Mouse (Mus musculus): ENCODE data around the gene Scn11a. TPM values are rescaled to one million over a fixed set of nuclear protein-coding genes. Genes with fewer than 3 reads are reported as not detected.

Gene Scn11a
- polyA plus RNA-seq, 1 experiment from 2014 or later, result not detected

DNA sequence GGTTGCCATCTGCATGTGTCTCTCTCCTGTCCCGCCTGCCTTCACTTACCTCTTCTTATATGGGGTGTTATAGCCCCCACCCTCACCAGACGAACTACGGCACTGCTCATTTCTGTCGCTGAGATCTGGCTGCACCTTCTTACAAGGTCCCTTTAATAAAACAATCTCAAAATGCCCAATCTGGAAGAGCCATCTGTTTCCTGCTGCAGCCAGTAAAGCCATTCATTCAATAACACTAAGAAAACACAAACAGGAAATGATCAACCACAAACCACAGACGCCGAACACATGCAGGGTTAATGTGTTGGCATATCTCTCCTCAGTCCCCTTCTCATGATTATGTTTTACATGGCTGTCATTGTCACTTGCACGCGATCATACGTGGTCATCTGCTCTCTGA, 1.5 kb downstream of the Scn11a start:
- Histone ChIP-seq H3K27ac (no peak overlapping the region), H3K4me3 (ENCODE audit: inconsistent target) (no peak overlapping the region), H3K79me2 (ENCODE audit: inconsistent target) (no peaks in the 10 kb centered on the region), H3K36me3 (ENCODE audit: inconsistent target) (no peaks in the 10 kb centered on the region)
- WGBS (ENCODE audit: missing documents), result 3% methylated on average over 9 of the region's 9 CpGs

DNA sequence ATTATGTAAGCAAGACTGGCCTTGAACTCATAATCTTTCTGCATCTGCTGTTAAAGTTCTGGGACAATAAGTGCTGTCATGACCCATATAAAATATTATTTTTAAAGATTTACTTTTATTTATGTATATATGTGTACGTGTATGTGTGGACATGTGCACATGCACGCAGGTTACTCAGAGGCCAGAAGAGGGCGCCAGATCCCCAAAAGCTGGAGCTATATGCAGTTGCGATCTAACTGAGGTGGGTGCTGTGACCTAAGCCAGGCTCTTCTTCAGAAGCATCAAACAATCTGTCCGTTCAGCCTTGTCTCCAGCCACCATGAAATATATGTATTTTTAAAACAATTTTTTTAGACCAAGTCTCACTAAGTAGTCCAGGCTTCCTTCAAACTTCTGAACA, 11.6 kb downstream of the Scn11a start:
- H3K4me3 ChIP-seq (ENCODE audit: inconsistent target), result no peak overlapping the region
- WGBS (ENCODE audit: missing documents), result 93% methylated on average over 5 of the region's 5 CpGs
- no peaks in the 10 kb centered on the region for H3K79me2 ChIP-seq (ENCODE audit: inconsistent target)
- H3K36me3 ChIP-seq (ENCODE audit: inconsistent target), result no peaks in the 10 kb centered on the region
- H3K27ac ChIP-seq, result no peak overlapping the region

DNA sequence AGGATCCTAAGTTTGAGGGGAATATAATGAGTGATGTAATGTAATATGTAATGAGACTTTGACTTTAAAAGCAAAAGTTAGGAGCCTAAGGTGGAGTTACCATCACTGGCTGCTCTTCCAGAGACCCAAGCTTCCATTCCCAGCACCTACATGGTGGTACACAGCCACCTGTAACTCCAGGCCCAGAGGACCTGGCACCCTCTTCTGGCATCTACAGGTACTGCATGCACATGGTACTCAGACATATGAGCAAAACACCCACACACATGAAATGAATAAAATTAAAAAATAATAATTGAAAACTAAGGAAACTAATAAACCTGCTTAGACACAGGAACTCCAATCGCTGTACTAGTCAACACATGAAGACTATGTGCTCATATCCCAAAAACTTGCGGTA, 18.8 kb downstream of the Scn11a start:
- Histone ChIP-seq H3K27ac (no peak overlapping the region), H3K4me3 (ENCODE audit: inconsistent target) (no peak overlapping the region), H3K36me3 (ENCODE audit: inconsistent target) (no peaks in the 10 kb centered on the region), H3K79me2 (ENCODE audit: inconsistent target) (no peaks in the 10 kb centered on the region)
- 91% methylated on average over 2 of the region's 2 CpGs for WGBS (ENCODE audit: missing documents)

DNA sequence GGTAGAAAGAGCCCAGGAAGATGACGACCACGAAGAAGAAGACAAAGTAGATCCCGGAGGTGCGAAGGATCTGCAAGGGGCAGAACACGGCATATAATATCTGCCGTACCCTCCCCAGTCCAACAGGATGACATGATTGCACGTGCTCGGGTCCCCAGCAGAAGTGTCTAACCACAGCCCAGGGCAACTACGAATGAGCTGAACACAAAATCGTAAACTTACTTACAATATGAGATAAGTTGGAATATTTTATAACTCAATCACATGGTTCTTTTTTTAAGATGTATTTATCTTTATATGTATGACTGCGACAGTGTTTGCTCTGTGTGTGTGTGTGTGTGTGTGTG, 20.8 kb downstream of the Scn11a start:
- WGBS (ENCODE audit: missing documents), result 33% methylated on average over 11 of the region's 11 CpGs
- no peak overlapping the region for H3K27ac ChIP-seq
- H3K79me2 ChIP-seq (ENCODE audit: inconsistent target), result no peaks in the 10 kb centered on the region
- no peaks in the 10 kb centered on the region for H3K36me3 ChIP-seq (ENCODE audit: inconsistent target)
- no peak overlapping the region for H3K4me3 ChIP-seq (ENCODE audit: inconsistent target)

DNA sequence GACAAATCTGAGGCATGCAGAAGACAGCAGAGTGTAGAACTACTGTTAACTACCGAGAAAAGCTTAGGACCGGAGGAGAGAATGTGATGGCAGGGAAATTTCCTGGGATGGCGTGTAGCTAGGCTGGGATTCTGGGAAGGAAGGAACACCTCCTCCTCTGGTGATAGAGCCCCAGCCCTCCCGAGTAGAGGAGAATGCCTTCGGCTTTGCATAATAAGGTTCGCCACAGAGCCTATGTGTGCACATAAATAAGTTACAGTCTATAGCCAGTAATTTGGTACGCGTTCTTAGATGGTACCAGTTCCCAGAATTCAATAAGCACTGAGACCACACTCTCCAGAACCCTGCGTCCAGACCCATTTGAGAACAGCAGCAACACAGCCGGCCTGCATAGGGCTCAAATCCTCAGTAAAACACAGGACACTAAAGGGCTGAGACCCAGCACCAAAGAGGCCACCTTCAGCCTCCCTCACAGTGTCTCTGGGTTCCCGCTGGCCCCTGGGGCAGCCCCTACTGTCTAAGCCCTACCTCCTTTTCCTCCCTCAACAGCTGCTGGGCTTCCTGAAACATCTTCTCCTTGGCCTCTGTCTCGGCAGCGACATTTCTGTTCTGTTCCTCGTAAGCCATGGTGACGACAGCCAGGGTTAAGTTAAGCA, 21.3 kb downstream of the Scn11a start:
- Histone ChIP-seq H3K27ac (no peak overlapping the region), H3K36me3 (ENCODE audit: inconsistent target) (no peaks in the 10 kb centered on the region), H3K4me3 (ENCODE audit: inconsistent target) (no peak overlapping the region), H3K79me2 (ENCODE audit: inconsistent target) (no peaks in the 10 kb centered on the region)
- WGBS (ENCODE audit: missing documents), result 57% methylated on average over 13 of the region's 15 CpGs

DNA sequence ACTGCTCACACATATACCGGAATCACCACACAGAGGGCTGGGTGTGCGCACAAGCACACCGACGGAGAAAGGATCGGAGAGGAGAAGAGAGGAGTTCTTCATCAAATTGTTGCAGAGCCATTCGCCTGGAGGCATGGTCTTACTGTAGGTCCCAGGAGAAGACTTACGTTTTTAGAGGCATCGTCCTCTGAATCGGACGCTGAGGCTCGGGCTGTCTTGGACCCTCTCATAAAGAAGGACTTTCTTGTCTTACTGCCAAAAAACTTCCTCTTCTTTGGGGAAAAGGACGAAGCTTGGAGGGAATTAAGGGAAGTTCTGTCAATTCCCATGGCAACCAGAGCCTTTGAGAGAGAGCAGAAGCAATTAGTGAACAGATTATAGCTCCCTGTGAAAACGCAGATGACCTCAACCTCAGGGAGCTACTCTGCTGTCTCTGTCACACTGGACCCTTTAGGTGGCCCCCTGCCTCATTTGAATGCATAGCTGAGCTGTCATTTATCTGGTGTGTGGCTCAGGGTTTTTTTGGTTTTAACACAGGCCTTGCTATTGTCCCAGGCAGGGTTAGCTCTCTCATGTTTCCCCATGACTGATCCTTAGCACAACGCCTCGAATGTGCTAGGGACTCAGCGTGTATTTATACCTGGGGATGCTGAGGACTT, 22.0 kb downstream of the Scn11a start:
- WGBS (ENCODE audit: missing documents), result 78% methylated on average over 16 of the region's 16 CpGs
- Histone ChIP-seq H3K36me3 (ENCODE audit: inconsistent target) (no peaks in the 10 kb centered on the region), H3K27ac (no peak overlapping the region), H3K79me2 (ENCODE audit: inconsistent target) (no peaks in the 10 kb centered on the region), H3K4me3 (ENCODE audit: inconsistent target) (no peak overlapping the region)

DNA sequence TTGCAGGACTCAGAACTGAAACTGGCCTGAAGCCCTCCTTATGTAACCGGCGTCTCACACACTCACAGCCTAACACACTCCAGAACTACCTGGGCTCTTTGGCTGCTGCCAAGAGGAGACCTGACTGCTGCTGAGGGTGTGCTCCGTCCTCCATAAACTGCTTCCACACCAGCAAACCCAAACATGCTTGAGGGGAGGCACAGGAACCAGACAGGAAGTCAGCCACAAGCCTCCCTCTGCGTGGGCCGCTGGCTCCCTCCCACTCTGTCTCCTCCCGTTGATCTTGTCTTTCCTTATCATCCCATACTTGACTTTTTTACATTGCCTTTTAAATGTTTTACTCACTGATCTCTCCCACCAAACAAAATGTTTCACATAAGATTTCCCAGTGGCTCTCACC, 23.8 kb downstream of the Scn11a start:
- Histone ChIP-seq H3K36me3 (ENCODE audit: inconsistent target) (no peaks in the 10 kb centered on the region), H3K27ac (no peak overlapping the region), H3K79me2 (ENCODE audit: inconsistent target) (no peaks in the 10 kb centered on the region), H3K4me3 (ENCODE audit: inconsistent target) (no peak overlapping the region)
- 15% methylated on average over 6 of the region's 6 CpGs for WGBS (ENCODE audit: missing documents)

DNA sequence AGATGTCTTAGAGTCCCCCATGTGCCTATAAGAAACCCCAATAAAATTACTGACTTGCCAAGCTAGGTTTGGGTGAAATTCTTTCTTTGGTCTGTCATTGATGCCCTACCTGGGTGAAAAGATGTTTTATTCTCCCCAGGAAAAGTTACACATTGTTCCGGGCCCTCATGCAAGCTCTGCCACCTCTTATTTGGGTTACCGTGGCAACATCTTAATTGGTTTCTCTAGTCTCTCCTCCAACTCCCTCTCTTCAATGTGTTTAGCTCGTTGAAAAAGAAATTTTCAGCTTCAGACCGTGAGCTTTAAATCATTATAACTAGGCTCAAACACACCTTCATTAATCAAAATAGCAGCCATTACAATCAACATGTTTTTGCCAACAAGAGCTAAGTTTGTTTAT, 28.5 kb downstream of the Scn11a start:
- Histone ChIP-seq H3K79me2 (ENCODE audit: inconsistent target) (no peaks in the 10 kb centered on the region), H3K27ac (no peak overlapping the region), H3K36me3 (ENCODE audit: inconsistent target) (no peaks in the 10 kb centered on the region), H3K4me3 (ENCODE audit: inconsistent target) (no peak overlapping the region)
- 97% methylated on average over 4 of the region's 4 CpGs for WGBS (ENCODE audit: missing documents)

DNA sequence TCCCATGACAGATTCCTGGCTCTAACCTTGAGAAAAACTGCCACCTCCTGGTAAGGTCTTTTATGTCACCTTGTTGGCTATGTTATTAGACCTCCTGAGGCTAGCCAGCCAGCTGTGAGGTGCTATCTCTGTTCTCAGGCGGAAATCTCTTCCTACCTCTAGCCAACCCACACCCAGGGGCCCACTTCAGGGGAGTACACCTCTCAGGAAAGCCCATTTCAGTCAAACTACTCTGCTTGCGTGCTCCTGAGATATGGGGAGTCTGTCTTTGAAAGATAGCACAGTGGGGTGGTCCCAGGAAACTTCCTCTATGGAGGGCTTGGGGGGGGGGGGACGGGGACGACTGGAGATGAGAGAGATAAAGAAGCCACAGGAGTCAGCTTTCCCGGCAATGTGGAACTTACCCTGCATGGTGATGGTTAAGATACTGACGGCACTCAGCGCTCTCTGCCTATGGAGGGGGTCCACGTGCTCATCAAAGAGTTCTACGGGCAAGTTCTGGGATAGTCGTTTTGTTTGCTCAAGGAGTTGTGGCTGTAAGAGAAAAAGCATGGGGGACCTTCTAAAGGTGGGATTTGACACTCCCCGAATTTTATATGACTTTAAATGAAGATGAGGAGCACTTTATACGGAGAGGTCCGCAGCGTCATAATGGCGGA, 29.9 kb downstream of the Scn11a start:
- WGBS (ENCODE audit: missing documents), result 35% methylated on average over 15 of the region's 15 CpGs
- Histone ChIP-seq H3K4me3 (ENCODE audit: inconsistent target) (no peak overlapping the region), H3K79me2 (ENCODE audit: inconsistent target) (no peaks in the 10 kb centered on the region), H3K36me3 (ENCODE audit: inconsistent target) (no peaks in the 10 kb centered on the region), H3K27ac (no peak overlapping the region)

DNA sequence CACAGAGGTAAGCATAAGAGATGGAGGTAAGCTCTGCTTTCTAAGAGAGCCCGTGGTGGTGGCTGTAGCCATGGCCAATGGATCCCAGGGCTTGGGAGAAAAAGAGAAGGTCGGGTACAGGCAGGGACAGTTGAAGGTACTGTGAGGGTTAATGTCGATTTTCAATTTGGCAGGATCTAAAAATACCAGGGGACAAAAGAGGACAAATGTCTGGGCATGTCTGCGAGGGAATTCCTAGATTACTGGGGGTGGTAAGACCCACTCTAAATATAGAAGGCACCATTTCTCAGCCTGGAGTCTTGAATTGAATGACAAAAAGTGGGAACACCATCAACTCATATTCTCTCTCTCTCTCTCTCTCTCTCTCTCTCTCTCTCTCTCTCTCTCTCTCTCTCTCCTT, 30.8 kb downstream of the Scn11a start:
- H3K79me2 ChIP-seq (ENCODE audit: inconsistent target), result no peaks in the 10 kb centered on the region
- no peaks in the 10 kb centered on the region for H3K36me3 ChIP-seq (ENCODE audit: inconsistent target)
- 68% methylated on average over 4 of the region's 4 CpGs for WGBS (ENCODE audit: missing documents)
- no peak overlapping the region for H3K4me3 ChIP-seq (ENCODE audit: inconsistent target)
- H3K27ac ChIP-seq, result no peak overlapping the region

DNA sequence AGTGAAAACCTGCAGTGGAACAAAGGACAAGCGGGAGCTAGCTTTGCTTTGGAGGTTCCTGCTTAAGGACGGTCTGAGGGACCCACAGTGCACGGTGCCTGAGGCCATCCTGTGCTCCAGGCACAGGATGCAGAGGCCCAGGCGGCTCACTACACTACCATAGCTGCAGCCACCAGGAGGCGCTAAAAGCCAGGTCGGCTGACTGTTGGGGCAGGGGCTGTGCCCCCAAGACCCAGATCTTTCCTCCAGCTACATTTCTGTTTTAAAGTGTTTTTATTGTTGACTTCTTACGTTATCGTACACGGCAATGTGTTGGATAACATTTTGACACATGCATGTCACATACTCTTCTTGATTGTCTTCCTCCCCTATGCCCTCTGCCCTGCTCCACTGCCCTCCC, 32.8 kb downstream of the Scn11a start:
- H3K36me3 ChIP-seq (ENCODE audit: inconsistent target), result no peaks in the 10 kb centered on the region
- 75% methylated on average over 9 of the region's 9 CpGs for WGBS (ENCODE audit: missing documents)
- no peak overlapping the region for H3K27ac ChIP-seq
- no peaks in the 10 kb centered on the region for H3K79me2 ChIP-seq (ENCODE audit: inconsistent target)
- H3K4me3 ChIP-seq (ENCODE audit: inconsistent target), result no peak overlapping the region

DNA sequence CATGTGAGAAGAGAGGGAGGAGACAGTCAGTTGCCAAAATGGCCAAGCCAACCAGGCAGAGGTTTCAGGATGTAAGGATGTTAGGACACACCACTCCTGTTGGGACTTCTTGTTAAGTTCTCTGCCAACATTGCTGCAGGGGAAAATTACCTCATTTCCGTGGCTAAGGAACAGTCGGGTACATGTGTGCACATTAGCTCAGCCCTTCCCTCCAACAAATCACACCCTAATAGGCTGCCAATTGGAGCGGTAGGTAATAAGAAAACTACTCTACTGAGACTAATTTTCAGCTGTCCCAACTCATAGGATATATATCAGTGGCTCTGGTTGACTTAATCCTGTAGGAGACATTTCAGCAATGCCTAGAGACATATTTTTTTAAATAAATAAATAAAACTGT, 44.4 kb downstream of the Scn11a start:
- WGBS (ENCODE audit: missing documents), result 59% methylated on average over 3 of the region's 3 CpGs
- H3K36me3 ChIP-seq (ENCODE audit: inconsistent target), result no peaks in the 10 kb centered on the region
- H3K27ac ChIP-seq, result no peak overlapping the region
- H3K79me2 ChIP-seq (ENCODE audit: inconsistent target), result no peaks in the 10 kb centered on the region
- no peak overlapping the region for H3K4me3 ChIP-seq (ENCODE audit: inconsistent target)

DNA sequence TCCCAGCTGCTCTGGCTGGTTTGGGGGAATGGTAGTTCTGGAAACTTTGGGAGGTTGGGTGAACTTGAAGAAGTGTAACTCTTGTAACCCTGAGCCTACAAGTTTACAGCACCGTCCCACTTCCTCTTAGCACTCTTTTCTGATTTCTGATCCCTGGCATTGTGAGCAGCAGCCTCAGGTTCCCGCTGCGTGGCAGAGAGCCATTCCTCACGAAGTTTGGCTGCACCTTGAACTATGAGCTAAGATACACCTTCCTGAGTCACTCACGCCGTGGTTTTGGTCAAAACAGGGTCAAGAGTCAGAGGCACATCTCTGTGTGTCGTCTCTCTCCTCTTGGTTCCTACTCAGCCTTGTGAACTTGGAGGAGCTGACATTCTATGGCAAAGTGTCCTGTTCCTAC, 48.6 kb downstream of the Scn11a start:
- no peaks in the 10 kb centered on the region for H3K36me3 ChIP-seq (ENCODE audit: inconsistent target)
- H3K79me2 ChIP-seq (ENCODE audit: inconsistent target), result no peaks in the 10 kb centered on the region
- no peak overlapping the region for H3K27ac ChIP-seq
- H3K4me3 ChIP-seq (ENCODE audit: inconsistent target), result no peak overlapping the region
- WGBS (ENCODE audit: missing documents), result 73% methylated on average over 7 of the region's 7 CpGs

DNA sequence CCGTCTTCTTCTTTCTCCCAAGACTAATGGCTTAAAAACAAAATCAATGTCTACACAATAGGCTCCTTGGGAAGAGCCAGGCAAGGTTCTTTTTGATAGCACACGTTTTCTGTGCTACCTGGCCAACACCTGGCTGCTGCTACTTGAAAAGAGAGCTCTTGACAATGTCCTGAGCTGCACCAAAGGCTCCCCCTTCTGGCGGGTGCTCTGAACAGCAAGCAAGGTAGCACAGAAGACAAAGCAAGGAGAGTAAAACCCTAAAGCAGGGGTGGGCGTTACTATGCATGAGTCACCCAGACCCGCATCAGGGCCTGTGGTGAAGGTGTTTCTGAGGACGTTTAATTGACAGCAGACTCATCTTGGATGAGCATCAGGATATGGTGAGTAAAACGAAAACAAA, 56.7 kb downstream of the Scn11a start:
- 59% methylated on average over 6 of the region's 7 CpGs for WGBS (ENCODE audit: missing documents)
- Histone ChIP-seq H3K36me3 (ENCODE audit: inconsistent target) (no peaks in the 10 kb centered on the region), H3K79me2 (ENCODE audit: inconsistent target) (no peaks in the 10 kb centered on the region), H3K27ac (no peak overlapping the region), H3K4me3 (ENCODE audit: inconsistent target) (no peak overlapping the region)

DNA sequence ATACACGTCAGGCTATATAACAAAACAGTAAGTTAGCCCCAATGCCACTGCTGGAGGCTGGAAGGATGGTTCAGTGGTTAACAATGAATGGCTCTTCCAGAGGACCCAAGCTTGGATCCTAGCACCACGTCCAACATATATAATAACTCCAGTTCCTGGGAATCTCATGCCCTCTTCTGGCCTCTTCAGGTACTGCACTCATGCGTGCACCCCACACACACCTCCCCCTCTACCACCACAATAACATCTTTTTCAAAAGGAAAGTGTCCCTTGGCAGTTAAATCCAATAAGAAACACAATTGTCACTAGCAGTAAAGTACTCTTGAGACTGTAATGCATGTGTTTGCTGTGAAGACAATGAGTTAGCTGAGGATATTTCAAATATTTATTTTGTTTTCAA, 65.0 kb downstream of the Scn11a start:
- Histone ChIP-seq H3K27ac (no peak overlapping the region), H3K4me3 (ENCODE audit: inconsistent target) (no peak overlapping the region), H3K79me2 (ENCODE audit: inconsistent target) (no peaks in the 10 kb centered on the region), H3K36me3 (ENCODE audit: inconsistent target) (no peaks in the 10 kb centered on the region)
- WGBS (ENCODE audit: missing documents), result 100% methylated on average over 3 of the region's 3 CpGs

All from macrophage (primary cell).